Mouse (Mus musculus): ENCODE measurements around the gene Sun2.

DNA sequence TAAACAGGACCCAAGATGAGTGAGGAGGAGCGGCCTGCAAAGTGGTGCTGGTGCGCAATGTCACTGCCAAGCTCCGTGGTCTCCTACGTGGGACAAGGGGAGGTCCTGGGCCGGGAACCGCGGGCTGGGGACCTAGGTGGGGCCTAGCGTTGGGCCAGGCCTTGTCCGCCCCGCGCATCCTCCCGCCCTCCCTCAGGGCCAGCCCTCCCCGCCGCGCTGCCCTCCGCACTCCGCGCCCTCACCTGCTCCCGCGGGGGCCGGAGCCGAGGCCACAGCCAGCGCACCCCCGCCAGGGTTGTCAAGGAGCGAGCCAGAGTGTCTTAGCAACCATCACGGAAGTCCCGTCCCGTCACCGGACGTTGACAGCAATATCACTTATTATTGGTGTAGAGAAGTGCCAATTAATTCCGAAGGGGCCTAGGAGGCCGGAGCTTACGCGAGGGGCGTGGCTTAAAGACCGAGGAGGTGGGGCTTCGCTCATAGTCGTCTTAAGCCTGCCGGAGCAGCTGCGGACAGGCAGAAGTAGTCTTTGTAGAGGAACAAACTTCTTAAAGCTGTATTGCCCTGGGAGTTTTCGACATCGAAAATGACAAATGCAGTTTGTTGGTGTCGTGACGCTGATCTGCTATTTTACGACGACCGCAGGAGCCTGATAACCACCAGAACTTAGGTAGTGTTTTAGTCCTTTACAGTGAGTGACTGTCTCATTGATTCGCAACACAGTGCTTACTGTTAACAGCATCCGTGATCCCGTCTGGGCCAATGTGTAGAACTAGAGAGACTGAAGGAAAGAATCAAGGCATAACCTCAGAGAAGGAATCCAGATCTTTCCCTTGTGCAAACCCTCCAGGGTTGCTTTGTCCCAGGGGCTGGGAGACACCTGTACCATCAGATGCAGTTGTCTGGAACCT is 32.0 kb upstream of the Sun2 start:
- no peak for TF ChIP-seq CTCF (conservative IDR thresholded peaks at IDR 0.05; ENCODE audit: low read length)
- TF ChIP-seq POU5F1 (IDR thresholded peaks at IDR 0.05; ENCODE audit: borderline replicate concordance, low read length), result no peak
- TF ChIP-seq NANOG (IDR thresholded peaks at IDR 0.05; ENCODE audit: borderline replicate concordance, low read length), result no peak
